Mouse (Mus musculus) embryonic facial prominence, embryonic 14.5 days (tissue): ENCODE results near the gene Luzp1. TPM values are rescaled to one million over a fixed set of nuclear protein-coding genes. Genes with fewer than 3 reads are reported as not detected.

Source experiments
- ATAC-seq: fragments of 200-750 bp; cut with Nextera tagmentation; 2 replicates; pipeline ENCODE4 v1.8.0; 2017; ENCODE audit warnings: low read depth, moderate number of reproducible peaks, moderate TSS enrichment
- DNase-seq: peaks from one replicate; pipeline ENCODE4 v3.0.0-alpha.2; 2015; ENCODE audit warnings: low spot score
- H3K27ac ChIP-seq: fragments of 300-500 bp; sonication (generic); replicated peaks from 2 replicates; pipeline ENCODE4 v1.5.1; 2014; ENCODE audit warnings: low read depth, mild to moderate bottlenecking, low read length, moderate library complexity
- H3K27me3 ChIP-seq: fragments of 300-500 bp; sonication (generic); replicated peaks from 2 replicates; pipeline ENCODE4 v1.6.1; 2014; ENCODE audit warnings: low read length; ENCODE audit not compliant: control insufficient read depth, insufficient read depth
- H3K36me3 ChIP-seq: fragments of 300-500 bp; sonication (generic); 2 replicates; pipeline ENCODE4 v1.6.1; 2014; ENCODE audit warnings: low read length, mixed read lengths; ENCODE audit not compliant: control insufficient read depth, insufficient read depth
- H3K4me1 ChIP-seq: fragments of 300-500 bp; sonication (generic); 2 replicates; pipeline ENCODE4 v1.6.1; 2014; ENCODE audit warnings: antibody characterized with exemption, low read length; ENCODE audit not compliant: control insufficient read depth, insufficient read depth
- H3K4me2 ChIP-seq: fragments of 300-500 bp; sonication (generic); 2 replicates; pipeline ENCODE4 v1.6.1; 2014; ENCODE audit warnings: low read depth, mild to moderate bottlenecking, low read length, moderate library complexity, mixed read lengths
- H3K4me3 ChIP-seq: fragments of 300-500 bp; sonication (generic); 2 replicates; pipeline ENCODE4 v1.5.1; 2014; ENCODE audit warnings: low read depth, mild to moderate bottlenecking, low read length
- H3K9ac ChIP-seq: fragments of 300-500 bp; sonication (generic); 2 replicates; pipeline ENCODE4 v1.6.1; 2014; ENCODE audit warnings: low read depth, mild to moderate bottlenecking, low read length, moderate library complexity, mixed read lengths
- H3K9me3 ChIP-seq: fragments of 300-500 bp; sonication (generic); 2 replicates; pipeline ENCODE4 v1.6.1; 2016; ENCODE audit warnings: low read length; ENCODE audit not compliant: control insufficient read depth
- WGBS: fragments of 180-500 bp; shearing (Covaris S2); extraction: QIAGEN DNeasy Blood & Tissue Kit; methylation state at CpG from one replicate; pipeline ENCODE4 v1.1.7; 2014; 5-methylcytosine and 5-hydroxymethylcytosine counted together
- polyA plus RNA-seq: library from polyadenylated mRNA; unstranded; fragments of >200 nt; fragmentation: Nextera tagmentation; extraction: Ambion mirVana; gene quantifications from 2 replicates; pipeline ENCODE4 v1.2.1, GENCODE M21; 2014

Luzp1 gene
- polyA plus RNA-seq, 1 experiment from 2014 or later = 83.4 TPM

GRCm38 (mm10) chr4:136562755-136563154 lies 93.2 kb downstream of the Luzp1 start:
- Histone ChIP-seq H3K27ac (no peak overlapping the region), H3K36me3 (peaks cover 94% of the 10 kb centered on the region), H3K4me3 (no peak overlapping the region), H3K27me3 (no peaks in the 10 kb centered on the region), H3K4me1 (no peaks in the 10 kb centered on the region), H3K4me2 (no peak overlapping the region), H3K9ac (no peak overlapping the region), H3K9me3 (no peaks in the 10 kb centered on the region)
- ATAC-seq (no peak), DNase-seq (peak; percentile 20)
- 81% methylated on average over 6 of the region's 6 CpGs for WGBS

- H3K4me2 ChIP-seq = no peak overlapping the region
- ATAC-seq (no peak), DNase-seq (no peak)
- H3K36me3 ChIP-seq = peaks cover 78% of the 10 kb centered on the region
- H3K4me1 ChIP-seq = peaks cover 3% of the 10 kb centered on the region; the same call in 1 of the 2 replicates
- no peaks in the 10 kb centered on the region for H3K9me3 ChIP-seq
- no peak overlapping the region for H3K4me3 ChIP-seq
- H3K27ac ChIP-seq = no peak overlapping the region
- no peak overlapping the region for H3K9ac ChIP-seq
- no peaks in the 10 kb centered on the region for H3K27me3 ChIP-seq
- 77% methylated on average over 3 of the region's 3 CpGs for WGBS
Observed at GRCm38 (mm10) chr4:136568629-136569028, 99.1 kb downstream of the Luzp1 start.

DNA sequence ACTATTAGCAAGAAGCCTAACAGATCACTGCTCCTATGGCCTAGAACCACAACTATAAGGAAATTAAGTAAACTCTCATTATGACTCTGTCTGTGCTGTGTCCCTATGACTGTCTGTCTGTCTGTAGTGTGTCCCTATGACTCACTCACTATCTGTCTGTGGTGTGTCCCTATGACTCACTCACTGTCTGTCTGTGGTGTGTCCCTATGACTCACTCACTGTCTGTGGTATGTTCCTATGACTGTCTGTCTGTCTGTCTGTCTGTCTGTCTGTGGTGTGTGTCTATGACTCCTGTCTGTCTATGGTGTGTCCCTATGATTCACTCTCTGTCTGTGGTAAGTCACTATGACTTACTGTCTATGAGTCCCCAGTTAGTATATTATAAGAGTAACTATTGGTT lies 100.4 kb downstream of the Luzp1 start:
- DNase-seq (no peak), ATAC-seq (no peak)
- no peak overlapping the region for H3K4me2 ChIP-seq
- H3K27me3 ChIP-seq = no peaks in the 10 kb centered on the region
- H3K27ac ChIP-seq = no peak overlapping the region
- peaks cover 65% of the 10 kb centered on the region for H3K36me3 ChIP-seq
- H3K4me1 ChIP-seq = peaks cover 3% of the 10 kb centered on the region; the same call in 1 of the 2 replicates
- no peak overlapping the region for H3K9ac ChIP-seq
- H3K4me3 ChIP-seq = no peak overlapping the region
- no peaks in the 10 kb centered on the region for H3K9me3 ChIP-seq

DNA sequence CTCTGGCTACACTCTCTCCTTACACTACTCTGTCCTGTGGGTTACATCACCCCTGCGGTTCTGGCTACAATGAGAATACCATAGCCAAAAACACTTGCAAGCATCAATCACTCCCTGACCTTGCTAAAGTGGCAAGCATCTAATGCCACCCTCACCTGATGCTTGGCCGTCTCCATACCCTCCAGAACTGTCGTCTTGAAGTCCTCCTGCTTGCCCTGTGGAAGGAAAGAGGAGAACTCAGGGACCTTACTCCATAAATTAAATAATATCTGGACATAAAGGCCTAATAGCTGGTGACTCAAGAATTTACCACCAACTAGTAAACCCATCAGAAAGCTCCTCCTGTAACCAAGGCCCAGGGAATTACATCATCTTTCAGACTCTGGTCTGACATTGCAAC lies 112.3 kb downstream of the Luzp1 start:
- 84% methylated on average over 3 of the region's 3 CpGs for WGBS
- ATAC-seq (no peak), DNase-seq (no peak)
- H3K4me3 ChIP-seq = no peak overlapping the region
- H3K9ac ChIP-seq = no peak overlapping the region
- no peaks in the 10 kb centered on the region for H3K9me3 ChIP-seq
- no peak overlapping the region for H3K27ac ChIP-seq
- H3K36me3 ChIP-seq = peaks cover 8% of the 10 kb centered on the region; the same call in 1 of the 2 replicates
- H3K4me2 ChIP-seq = no peak overlapping the region
- H3K27me3 ChIP-seq = no peaks in the 10 kb centered on the region
- no peaks in the 10 kb centered on the region for H3K4me1 ChIP-seq

- DNase-seq (no peak), ATAC-seq (no peak)
- no peak overlapping the region for H3K4me3 ChIP-seq
- H3K36me3 ChIP-seq = peaks cover 20% of the 10 kb centered on the region
- no peak overlapping the region for H3K27ac ChIP-seq
- no peaks in the 10 kb centered on the region for H3K4me1 ChIP-seq
- H3K9ac ChIP-seq = no peak overlapping the region
- no peak overlapping the region for H3K4me2 ChIP-seq
- WGBS = 77% methylated on average over 4 of the region's 4 CpGs
- H3K27me3 ChIP-seq = no peaks in the 10 kb centered on the region
- no peaks in the 10 kb centered on the region for H3K9me3 ChIP-seq
Observed at GRCm38 (mm10) chr4:136587221-136587827, 117.8 kb downstream of the Luzp1 start.

DNA sequence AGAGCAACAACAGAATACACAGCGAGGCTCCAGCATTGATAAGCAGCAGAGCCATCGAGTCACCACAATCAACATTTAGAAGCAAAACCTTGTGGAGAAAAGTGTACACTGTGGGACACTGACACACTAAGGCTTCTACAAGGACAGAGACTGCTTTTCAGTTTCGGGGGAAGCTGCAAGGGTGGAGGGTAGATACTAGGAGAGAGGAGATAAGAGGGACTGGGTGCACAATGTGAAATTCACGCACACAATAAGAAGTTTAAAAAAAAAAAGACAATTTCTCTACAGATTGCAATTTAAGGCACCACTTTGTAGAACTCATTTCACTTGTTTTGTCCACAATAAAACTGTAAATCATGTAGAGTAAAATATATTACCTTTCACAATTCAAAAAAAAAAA lies 118.4 kb downstream of the Luzp1 start:
- 91% methylated on average over 4 of the region's 4 CpGs for WGBS
- ATAC-seq = no peak

GRCm38 (mm10) chr4:136592111-136592510 lies 122.5 kb downstream of the Luzp1 start:
- H3K27ac ChIP-seq = no peak overlapping the region
- no peak overlapping the region for H3K9ac ChIP-seq
- no peaks in the 10 kb centered on the region for H3K9me3 ChIP-seq
- no peaks in the 10 kb centered on the region for H3K27me3 ChIP-seq
- no peak overlapping the region for H3K4me3 ChIP-seq
- 68% methylated on average over 4 of the region's 4 CpGs for WGBS
- DNase-seq = no peak
- H3K4me1 ChIP-seq = no peaks in the 10 kb centered on the region
- no peak overlapping the region for H3K4me2 ChIP-seq
- H3K36me3 ChIP-seq = peaks cover 24% of the 10 kb centered on the region
- no peak for ATAC-seq

More for the DNA sequence above, 118.4 kb downstream of the Luzp1 start:
- no peaks in the 10 kb centered on the region for H3K4me1 ChIP-seq
- H3K27ac ChIP-seq = no peak overlapping the region
- no peak overlapping the region for H3K4me3 ChIP-seq
- peaks cover 24% of the 10 kb centered on the region for H3K36me3 ChIP-seq
- H3K9ac ChIP-seq = no peak overlapping the region
- no peaks in the 10 kb centered on the region for H3K27me3 ChIP-seq
- no peak for DNase-seq
- H3K9me3 ChIP-seq = no peaks in the 10 kb centered on the region
- H3K4me2 ChIP-seq = no peak overlapping the region

- 88% methylated on average over 2 of the region's 2 CpGs for WGBS
- Histone ChIP-seq H3K4me3 (no peak overlapping the region), H3K9me3 (no peaks in the 10 kb centered on the region), H3K36me3 (peaks cover 24% of the 10 kb centered on the region), H3K27ac (no peak overlapping the region), H3K4me1 (no peaks in the 10 kb centered on the region), H3K9ac (no peak overlapping the region), H3K4me2 (no peak overlapping the region), H3K27me3 (no peaks in the 10 kb centered on the region)
- no peak for ATAC-seq
- DNase-seq = no peak
Observed at GRCm38 (mm10) chr4:136594006-136594405, 124.4 kb downstream of the Luzp1 start.

DNA sequence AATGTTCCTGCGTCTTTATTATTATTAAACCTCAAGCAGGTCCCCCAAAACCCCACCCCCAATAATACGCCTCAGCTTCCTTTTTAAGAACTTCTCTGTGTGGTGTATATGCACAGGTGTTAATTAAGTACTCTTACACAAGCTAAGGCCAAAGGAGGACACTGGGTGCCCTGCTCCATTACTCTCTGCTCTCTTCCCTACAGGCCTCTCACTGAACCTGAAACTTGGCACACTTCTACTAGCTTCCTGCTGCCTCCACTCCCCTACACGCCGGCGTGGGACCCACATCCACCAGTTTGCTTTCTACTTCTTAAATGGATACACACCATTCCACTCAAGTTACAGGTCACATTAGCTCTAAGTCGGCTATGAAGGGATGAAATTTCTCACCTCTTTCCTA lies 125.7 kb downstream of the Luzp1 start:
- Histone ChIP-seq H3K4me3 (no peak overlapping the region), H3K36me3 (peaks cover 23% of the 10 kb centered on the region), H3K27me3 (no peaks in the 10 kb centered on the region), H3K27ac (no peak overlapping the region), H3K9me3 (no peaks in the 10 kb centered on the region), H3K4me1 (no peaks in the 10 kb centered on the region), H3K9ac (no peak overlapping the region), H3K4me2 (no peak overlapping the region)
- DNase-seq (no peak), ATAC-seq (peak; percentile 41; the same call in 1 of the 2 replicates)
- 67% methylated on average over 6 of the region's 6 CpGs for WGBS
